Mouse (Mus musculus) duodenum, adult 2 months (tissue): ENCODE data around the gene Cox17. TPM values are rescaled to one million over a fixed set of nuclear protein-coding genes. Genes with fewer than 3 reads are reported as not detected.

Source experiments
- polyA plus RNA-seq: library from polyadenylated mRNA; depleted of rRNA; stranded (reverse); fragments of >200 nt; gene quantifications from 2 replicates; pipeline ENCODE4 v1.2.3, GENCODE M21; 2012; ENCODE audit warnings: low replicate concordance; rRNA removed

The Cox17 gene
- 34.9 and 40.5 TPM in 2 replicates for polyA plus RNA-seq

GRCm38 (mm10) chr16:38346529-38347325, at the start of gene Cox17, which contains the start of gene Gm21987:
Gene Cox17, plus strand, starts transcription at chr16:38346991.
Gene Gm21987, plus strand, starts transcription at chr16:38347040.

GRCm38 (mm10) chr16:38341396-38342324, 5.1 kb upstream of the Cox17 start, which contains the start of gene Maats1:
Gene Maats1, minus strand, starts transcription at chr16:38342143.

GRCm38 (mm10) chr16:38361933-38362332, 15.1 kb downstream of the Cox17 start, which contains the start of gene Popdc2:
Gene Popdc2, plus strand, starts transcription at chr16:38362209.

Other genes starting within 250 kb of the Cox17 start
- 44.7 and 99.0 TPM in 2 replicates for gene Nr1i2, start 52.2 kb upstream of the Cox17 start, polyA plus RNA-seq
- 0.05 TPM in 1 of 2 replicates, not detected in the other for gene Maats1, start 4.8 kb upstream of the Cox17 start, polyA plus RNA-seq
- gene Gm21987, start within 50 bp of the Cox17 start, polyA plus RNA-seq: 4.2 TPM in 1 of 2 replicates, not detected in the other
- gene Popdc2, start 15.2 kb downstream of the Cox17 start, polyA plus RNA-seq: 8.8 and 14.1 TPM in 2 replicates
- 0.78 and 0.81 TPM in 2 replicates for gene Pla1a, start 86.2 kb downstream of the Cox17 start, polyA plus RNA-seq
- gene Adprh, start 105.7 kb downstream of the Cox17 start, polyA plus RNA-seq: 25.0 and 43.1 TPM in 2 replicates
- gene Cd80, start 108.6 kb downstream of the Cox17 start, polyA plus RNA-seq: 0.04 and 0.19 TPM in 2 replicates
- 25.8 and 39.0 TPM in 2 replicates for gene Timmdc1, start 175.7 kb downstream of the Cox17 start, polyA plus RNA-seq
- 3.4 and 4.8 TPM in 2 replicates for gene Poglut1, start 203.3 kb downstream of the Cox17 start, polyA plus RNA-seq
- 21.6 and 26.9 TPM in 2 replicates for gene Tmem39a, start 211.7 kb downstream of the Cox17 start, polyA plus RNA-seq